Mouse (Mus musculus): ENCODE measurements at regions not wholly inside any gene's neighbourhood (a gene's known extent, or its start where the extent isn't known, plus 50 kb on each side); places are given as distances from the start of the nearest gene placed in this dataset.

DNA sequence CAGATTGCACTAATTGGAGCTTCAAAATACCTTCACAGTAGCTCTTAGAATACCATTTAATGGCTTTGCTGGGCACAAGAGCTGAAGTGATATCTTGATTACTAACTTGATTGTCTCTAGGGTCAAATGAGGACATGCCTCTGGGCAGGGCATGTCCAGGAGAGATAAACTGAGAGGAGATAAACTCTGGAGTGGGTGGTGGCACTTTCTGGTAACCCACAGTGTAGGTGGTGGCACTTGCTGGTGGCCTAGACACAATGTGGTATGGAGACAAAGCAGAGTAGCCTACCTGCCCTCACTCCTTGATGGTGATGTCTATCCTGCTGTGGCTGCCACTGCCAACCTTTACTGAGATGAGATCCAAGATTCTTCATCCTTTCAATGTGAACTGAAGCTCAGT, 61.7 kb upstream of the Tgfbr2 start:
- no peak for DNase-seq (ENCODE audit: low read depth in 1 of 2, low spot score in 2 of 2)

DNA sequence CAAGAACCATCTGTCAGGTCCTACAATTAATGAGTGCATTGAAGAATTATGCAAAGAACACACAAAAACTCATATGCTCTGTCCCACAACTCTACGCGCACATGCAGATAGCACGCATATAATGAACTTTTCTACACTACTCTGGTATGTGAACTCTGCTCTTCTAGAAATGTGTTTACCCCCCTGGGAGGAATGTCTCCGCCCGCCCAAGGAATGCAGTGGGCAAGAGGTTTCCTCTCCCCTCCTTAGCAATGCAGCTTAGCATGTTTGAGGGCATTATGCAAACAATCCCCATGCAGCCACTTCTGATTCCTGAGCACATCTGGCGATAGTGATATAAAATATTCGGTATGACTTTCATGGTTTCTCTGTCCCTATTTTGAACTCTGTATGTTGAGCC, 59.0 kb upstream of the Tgfbr2 start:
- no peak for DNase-seq (ENCODE audit: low read depth in 1 of 2, low spot score in 2 of 2)

DNA sequence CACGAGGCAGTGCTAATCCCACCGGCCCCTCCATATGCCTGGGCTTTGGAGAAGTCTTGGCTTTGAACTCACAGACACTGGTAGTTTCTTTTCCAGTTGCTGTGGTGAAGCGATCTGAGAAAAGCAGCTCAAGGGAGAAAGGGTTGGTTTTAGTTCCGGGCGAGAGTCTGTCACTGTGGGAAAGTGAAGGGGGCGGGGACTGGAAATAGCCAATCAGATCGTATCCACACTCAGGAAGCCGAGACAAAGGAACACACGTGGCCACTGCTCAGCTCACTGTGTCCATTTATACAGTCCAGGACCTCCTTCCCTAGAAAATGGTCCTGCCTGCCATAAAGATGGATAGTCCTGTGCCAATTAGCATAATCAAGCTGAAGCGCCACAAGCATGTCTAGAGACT, 57.2 kb upstream of the Tgfbr2 start:
- DNase-seq (ENCODE audit: low read depth in 1 of 2, low spot score in 2 of 2), result no peak

DNA sequence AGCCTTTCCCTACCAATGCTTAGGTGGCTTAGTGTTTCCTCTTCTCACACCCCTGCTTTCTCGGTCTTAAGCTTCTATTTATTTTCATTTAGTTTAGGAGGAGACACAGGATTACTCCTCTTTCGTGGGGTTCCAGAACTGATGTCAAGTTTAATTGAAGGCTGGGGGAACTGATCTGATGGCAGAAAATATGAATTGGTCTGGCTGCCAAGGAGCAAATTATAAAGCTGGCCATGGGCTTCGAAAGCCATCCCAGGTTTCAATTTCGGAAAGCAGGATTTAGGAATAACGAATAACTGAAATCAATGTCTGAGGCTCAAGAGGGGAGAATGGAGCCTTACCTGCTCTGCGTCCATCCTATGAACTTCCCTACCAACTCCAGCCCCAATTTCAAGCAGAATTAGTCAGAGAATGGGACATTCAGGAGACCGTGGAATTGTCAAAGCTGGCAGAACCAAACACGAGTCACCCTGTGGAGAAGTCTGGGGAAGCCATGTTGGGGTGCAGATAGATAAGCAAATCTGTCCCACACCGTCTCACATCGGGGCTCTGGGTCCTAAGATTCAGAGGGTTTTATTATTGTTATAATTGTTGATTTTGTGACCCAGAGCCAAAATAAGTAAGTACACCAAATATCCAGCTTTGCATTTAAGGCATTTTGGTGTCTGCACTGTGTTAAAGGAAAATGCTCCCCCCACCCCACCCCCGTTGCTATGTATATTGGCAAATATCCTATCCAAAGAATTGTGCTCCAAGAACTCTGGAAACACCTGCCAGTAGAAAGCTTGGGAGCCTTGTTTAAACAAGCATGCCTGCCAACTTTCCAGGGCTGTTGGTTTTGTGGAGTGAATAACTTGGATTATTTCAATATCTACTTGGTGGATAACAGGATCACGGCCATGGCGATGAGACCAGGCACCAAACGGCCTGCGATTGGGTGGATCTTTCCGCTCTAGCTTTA, 56.5 kb upstream of the Tgfbr2 start:
- DNase-seq (ENCODE audit: low read depth in 1 of 2, low spot score in 2 of 2), result no peak

DNA sequence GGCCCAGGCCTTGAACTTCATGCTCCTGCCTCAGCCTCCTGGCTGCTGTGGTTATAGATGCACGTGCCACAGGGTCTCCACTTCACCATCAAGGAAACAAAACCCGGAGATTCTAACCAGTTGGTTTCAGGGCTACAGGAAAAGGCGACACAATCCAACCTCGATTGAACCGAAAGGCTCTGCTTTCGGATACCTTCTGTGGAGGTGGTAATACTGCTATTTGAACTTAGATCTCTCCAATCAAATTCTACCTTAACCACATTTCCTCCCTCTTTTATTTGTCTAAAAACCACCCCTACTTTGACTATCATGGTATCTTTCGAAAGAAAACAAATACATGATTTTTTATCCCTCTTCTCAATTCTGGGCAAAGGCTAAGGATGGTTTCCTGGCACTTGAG, 55.2 kb upstream of the Tgfbr2 start:
- no peak for DNase-seq (ENCODE audit: low read depth in 1 of 2, low spot score in 2 of 2)

DNA sequence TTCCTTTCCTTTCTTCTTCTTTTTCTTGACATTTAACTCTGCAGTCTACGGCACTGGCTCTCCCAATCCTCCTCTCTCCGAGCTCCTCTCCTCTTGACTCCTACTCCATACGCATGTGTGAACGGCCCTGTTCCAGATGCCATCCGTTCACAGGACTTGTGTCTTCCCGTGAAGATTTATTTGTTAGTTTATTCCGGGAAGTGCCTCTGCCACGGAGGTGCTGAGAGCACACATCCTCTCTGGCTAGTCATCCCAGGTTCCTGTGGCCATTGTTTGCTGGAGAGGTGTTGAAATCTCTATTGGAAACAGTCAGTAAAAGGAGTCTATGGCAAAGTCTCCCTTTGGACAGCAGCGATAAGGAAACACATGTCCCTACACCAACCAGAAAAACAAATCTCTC, 53.3 kb upstream of the Tgfbr2 start:
- no peak for DNase-seq (ENCODE audit: low read depth in 1 of 2, low spot score in 2 of 2)

DNA sequence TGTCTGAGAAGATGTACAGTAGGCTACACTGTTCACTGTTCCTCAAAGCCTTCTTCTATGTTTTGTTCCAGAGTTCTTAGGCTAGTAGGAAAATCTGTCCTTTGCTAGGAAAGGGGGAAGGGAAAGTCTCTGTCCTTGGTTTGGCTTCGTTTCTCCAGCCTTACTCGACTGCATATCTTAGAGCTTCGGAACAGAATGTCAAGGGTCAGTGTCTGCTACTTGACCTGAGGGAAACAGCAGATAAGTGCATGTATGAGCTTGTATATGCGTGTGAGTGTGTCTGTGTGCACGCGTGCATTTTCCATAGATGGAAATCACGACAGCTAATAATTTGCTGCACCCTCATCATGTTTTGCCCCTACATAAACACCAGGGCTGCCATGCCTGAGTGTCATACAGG, 52.6 kb upstream of the Tgfbr2 start:
- no peak for DNase-seq (ENCODE audit: low read depth in 1 of 2, low spot score in 2 of 2)

All from monocyte, adult 2 months (primary cell).